Mouse (Mus musculus): ENCODE data around the gene Tmem205. TPM values are rescaled to one million over a fixed set of nuclear protein-coding genes. Genes with fewer than 3 reads are reported as not detected.

Gene Tmem205
- polyA plus RNA-seq, 1 experiment from 2014 or later: 58.8 TPM

- Histone ChIP-seq H3K9me3 (ENCODE audit: control insufficient read depth, low read length) (no peaks in the 10 kb centered on the region), H3K4me2 (ENCODE audit: low read depth, low read length) (no peak overlapping the region), H3K4me1 (replicated peaks; ENCODE audit: control insufficient read depth, insufficient read depth, low read length) (no peaks in the 10 kb centered on the region), H3K9ac (ENCODE audit: low read length) (no peak overlapping the region), H3K36me3 (ENCODE audit: control insufficient read depth, insufficient read depth, low read length) (no peaks in the 10 kb centered on the region), H3K27ac (ENCODE audit: low read length) (no peak overlapping the region), H3K27me3 (ENCODE audit: control insufficient read depth, insufficient read depth, low read depth, low read length) (no peaks in the 10 kb centered on the region), H3K4me3 (ENCODE audit: low read length) (no peak overlapping the region)
- no peak for ATAC-seq (ENCODE audit: low read depth)
- 69% methylated on average over 10 of the region's 10 CpGs for WGBS
These were observed 17.7 kb downstream of the Tmem205 start for GRCm38 (mm10) chr9:21909474-21910223.

DNA sequence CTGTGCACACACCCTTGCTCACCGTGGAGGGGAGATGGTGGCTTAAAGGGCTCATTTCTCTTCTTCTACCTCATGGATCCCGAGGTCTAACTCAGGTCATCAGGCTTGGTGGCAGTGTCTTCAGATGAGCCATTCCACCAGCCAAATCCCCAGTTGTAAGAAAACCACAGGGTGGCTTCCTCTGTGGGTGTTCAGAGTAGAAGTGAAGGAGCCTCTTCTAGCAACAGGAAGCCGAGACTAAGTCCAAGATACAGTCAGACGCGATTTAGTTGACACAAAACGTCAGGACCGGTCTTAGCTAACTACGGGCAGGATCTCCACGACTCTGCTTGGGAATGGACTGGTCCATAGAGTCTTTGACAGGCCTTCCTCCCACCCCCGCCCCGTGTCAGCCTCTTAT, 19.1 kb downstream of the Tmem205 start:
- no peak for ATAC-seq (ENCODE audit: low read depth)
- no peaks in the 10 kb centered on the region for H3K9me3 ChIP-seq (ENCODE audit: control insufficient read depth, low read length)
- H3K4me3 ChIP-seq (ENCODE audit: low read length): no peak overlapping the region
- no peak overlapping the region for H3K4me2 ChIP-seq (ENCODE audit: low read depth, low read length)
- H3K4me1 ChIP-seq (replicated peaks; ENCODE audit: control insufficient read depth, insufficient read depth, low read length): no peaks in the 10 kb centered on the region
- H3K9ac ChIP-seq (ENCODE audit: low read length): no peak overlapping the region
- no peaks in the 10 kb centered on the region for H3K36me3 ChIP-seq (ENCODE audit: control insufficient read depth, insufficient read depth, low read length)
- WGBS: 69% methylated on average over 11 of the region's 11 CpGs
- no peak overlapping the region for H3K27ac ChIP-seq (ENCODE audit: low read length)
- H3K27me3 ChIP-seq (ENCODE audit: control insufficient read depth, insufficient read depth, low read depth, low read length): no peaks in the 10 kb centered on the region

DNA sequence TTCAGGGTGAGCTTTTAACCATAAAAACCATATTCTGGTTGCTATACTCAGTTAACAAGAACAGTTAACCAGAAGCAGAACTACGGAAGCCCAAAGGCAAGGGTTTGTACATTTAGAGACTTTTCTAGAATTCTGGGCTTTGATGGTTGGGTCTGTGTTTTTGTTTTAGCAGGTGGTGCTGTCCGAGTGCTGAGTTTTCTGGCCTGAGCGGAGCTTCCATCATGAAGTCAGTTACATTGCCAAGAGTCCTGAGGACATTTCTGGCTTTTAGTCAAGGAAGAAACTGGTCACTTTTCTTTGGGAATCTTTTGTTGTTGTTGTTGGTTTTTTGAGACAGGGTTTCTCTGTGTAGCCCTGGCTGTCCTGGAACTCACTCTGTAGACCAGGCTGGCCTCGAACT, 23.3 kb downstream of the Tmem205 start:
- no peaks in the 10 kb centered on the region for H3K27me3 ChIP-seq (ENCODE audit: control insufficient read depth, insufficient read depth, low read depth, low read length)
- H3K4me2 ChIP-seq (ENCODE audit: low read depth, low read length): no peak overlapping the region
- H3K9ac ChIP-seq (ENCODE audit: low read length): no peak overlapping the region
- WGBS: 77% methylated on average over 4 of the region's 4 CpGs
- no peak overlapping the region for H3K27ac ChIP-seq (ENCODE audit: low read length)
- no peak for ATAC-seq (ENCODE audit: low read depth)
- H3K36me3 ChIP-seq (ENCODE audit: control insufficient read depth, insufficient read depth, low read length): no peaks in the 10 kb centered on the region
- H3K4me3 ChIP-seq (ENCODE audit: low read length): no peak overlapping the region
- no peaks in the 10 kb centered on the region for H3K4me1 ChIP-seq (replicated peaks; ENCODE audit: control insufficient read depth, insufficient read depth, low read length)
- no peaks in the 10 kb centered on the region for H3K9me3 ChIP-seq (ENCODE audit: control insufficient read depth, low read length)

DNA sequence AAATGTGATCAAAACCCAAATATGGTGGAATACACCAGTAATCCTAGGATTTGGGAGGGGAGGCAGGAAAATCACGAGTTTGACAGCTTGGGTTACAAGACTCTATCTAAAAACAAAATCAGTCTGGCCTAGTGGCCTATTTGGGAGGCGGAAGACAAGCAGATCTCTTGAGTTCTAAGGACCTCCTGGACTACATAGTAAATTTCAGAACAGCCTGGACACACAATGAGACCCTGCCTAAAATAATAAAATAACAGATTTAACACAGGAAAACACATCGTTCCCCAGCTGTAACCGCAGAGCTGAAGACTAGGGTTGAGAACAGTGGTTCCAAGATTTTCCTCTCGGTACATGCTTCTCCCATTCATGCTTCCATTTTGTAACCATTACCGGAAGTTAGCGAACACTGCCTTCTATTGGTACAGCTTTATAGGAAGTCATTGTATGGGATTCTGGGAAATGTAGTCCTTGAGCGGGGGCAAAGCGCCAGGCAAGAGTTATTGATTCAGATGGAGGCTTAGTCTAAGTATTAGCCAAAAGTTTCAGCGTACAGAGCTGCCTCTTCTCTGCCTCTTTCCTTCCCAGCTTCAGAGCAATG, 26.0 kb downstream of the Tmem205 start:
- peak overlapping the region; percentile 53 for H3K4me2 ChIP-seq (ENCODE audit: low read depth, low read length)
- H3K9ac ChIP-seq (ENCODE audit: low read length): peak overlapping the region; percentile 42; the same call in 1 of the 2 replicates
- H3K27ac ChIP-seq (ENCODE audit: low read length): no peak overlapping the region
- H3K4me3 ChIP-seq (ENCODE audit: low read length): peak overlapping the region; percentile 49
- 12% methylated on average over 10 of the region's 10 CpGs for WGBS
- no peaks in the 10 kb centered on the region for H3K9me3 ChIP-seq (ENCODE audit: control insufficient read depth, low read length)
- no peaks in the 10 kb centered on the region for H3K27me3 ChIP-seq (ENCODE audit: control insufficient read depth, insufficient read depth, low read depth, low read length)
- ATAC-seq (ENCODE audit: low read depth): peak; percentile 91
- H3K4me1 ChIP-seq (replicated peaks; ENCODE audit: control insufficient read depth, insufficient read depth, low read length): no peaks in the 10 kb centered on the region
- no peaks in the 10 kb centered on the region for H3K36me3 ChIP-seq (ENCODE audit: control insufficient read depth, insufficient read depth, low read length)

DNA sequence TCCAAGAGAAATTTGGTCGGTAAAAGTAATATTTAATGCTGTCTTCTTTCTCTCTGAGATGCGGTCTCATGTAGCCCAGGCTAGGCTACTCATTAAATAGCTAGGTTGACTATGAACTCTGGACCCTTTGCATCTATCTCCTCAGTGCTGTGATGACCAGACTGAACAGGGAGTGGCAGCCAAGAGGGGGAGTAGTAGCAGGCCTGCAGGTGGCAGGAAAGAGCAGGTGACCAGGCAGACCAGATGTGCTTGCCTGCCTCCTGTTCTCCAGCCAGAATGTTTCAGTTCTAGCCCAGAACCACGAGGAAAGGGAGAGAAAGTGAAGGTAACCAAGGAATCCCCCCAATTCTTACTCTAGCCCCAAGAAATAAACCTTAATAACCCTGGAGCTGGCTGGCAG, 38.1 kb downstream of the Tmem205 start:
- H3K9ac ChIP-seq (ENCODE audit: low read length): no peak overlapping the region
- no peaks in the 10 kb centered on the region for H3K27me3 ChIP-seq (ENCODE audit: control insufficient read depth, insufficient read depth, low read depth, low read length)
- H3K4me3 ChIP-seq (ENCODE audit: low read length): no peak overlapping the region
- no peaks in the 10 kb centered on the region for H3K36me3 ChIP-seq (ENCODE audit: control insufficient read depth, insufficient read depth, low read length)
- WGBS: 57% methylated on average over 3 of the region's 3 CpGs
- H3K4me2 ChIP-seq (ENCODE audit: low read depth, low read length): no peak overlapping the region
- no peak for ATAC-seq (ENCODE audit: low read depth)
- H3K27ac ChIP-seq (ENCODE audit: low read length): no peak overlapping the region
- no peaks in the 10 kb centered on the region for H3K9me3 ChIP-seq (ENCODE audit: control insufficient read depth, low read length)
- no peaks in the 10 kb centered on the region for H3K4me1 ChIP-seq (replicated peaks; ENCODE audit: control insufficient read depth, insufficient read depth, low read length)

DNA sequence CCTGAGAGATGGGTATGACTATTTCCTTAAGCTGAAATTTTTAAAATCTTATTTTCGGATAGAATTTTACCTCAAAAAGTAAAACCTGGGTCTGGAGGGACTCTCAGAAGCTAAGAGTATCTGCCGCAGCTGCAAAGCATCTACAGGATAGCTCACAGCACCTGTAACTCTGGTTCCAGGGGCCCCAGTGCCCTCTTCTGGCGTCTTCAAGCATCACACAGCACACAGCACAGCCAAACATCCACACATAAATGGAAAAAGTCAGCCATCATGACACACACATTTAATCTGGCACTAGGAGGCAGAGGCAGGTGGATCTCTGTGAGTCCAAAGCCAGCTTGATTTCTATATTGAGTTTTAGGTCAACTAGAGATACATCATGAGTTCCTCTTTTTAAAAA, 50.8 kb downstream of the Tmem205 start:
- no peaks in the 10 kb centered on the region for H3K4me1 ChIP-seq (replicated peaks; ENCODE audit: control insufficient read depth, insufficient read depth, low read length)
- no peak overlapping the region for H3K4me3 ChIP-seq (ENCODE audit: low read length)
- no peak for ATAC-seq (ENCODE audit: low read depth)
- H3K9ac ChIP-seq (ENCODE audit: low read length): no peak overlapping the region
- no peaks in the 10 kb centered on the region for H3K9me3 ChIP-seq (ENCODE audit: control insufficient read depth, low read length)
- WGBS: 62% methylated on average over 3 of the region's 3 CpGs
- H3K27ac ChIP-seq (ENCODE audit: low read length): no peak overlapping the region
- no peaks in the 10 kb centered on the region for H3K27me3 ChIP-seq (ENCODE audit: control insufficient read depth, insufficient read depth, low read depth, low read length)
- H3K36me3 ChIP-seq (ENCODE audit: control insufficient read depth, insufficient read depth, low read length): no peaks in the 10 kb centered on the region
- no peak overlapping the region for H3K4me2 ChIP-seq (ENCODE audit: low read depth, low read length)

- Histone ChIP-seq H3K27me3 (ENCODE audit: control insufficient read depth, insufficient read depth, low read depth, low read length) (no peaks in the 10 kb centered on the region), H3K4me2 (ENCODE audit: low read depth, low read length) (no peak overlapping the region), H3K4me3 (ENCODE audit: low read length) (no peak overlapping the region), H3K9me3 (ENCODE audit: control insufficient read depth, low read length) (no peaks in the 10 kb centered on the region), H3K9ac (ENCODE audit: low read length) (no peak overlapping the region), H3K27ac (ENCODE audit: low read length) (no peak overlapping the region), H3K4me1 (replicated peaks; ENCODE audit: control insufficient read depth, insufficient read depth, low read length) (no peaks in the 10 kb centered on the region), H3K36me3 (ENCODE audit: control insufficient read depth, insufficient read depth, low read length) (no peaks in the 10 kb centered on the region)
- 34% methylated on average over 4 of the region's 4 CpGs for WGBS
- ATAC-seq (ENCODE audit: low read depth): peak; percentile 55
These were observed 55.2 kb downstream of the Tmem205 start for GRCm38 (mm10) chr9:21872204-21872603.

Other genes starting within 250 kb of the Tmem205 start
- gene Ldlr, start 204.1 kb downstream of the Tmem205 start, polyA plus RNA-seq (2015; fragmentation: Nextera tagmentation; extraction: Ambion mirVana): 33.4 and 36.0 TPM in 2 replicates
- 134 and 144 TPM in 2 replicates for gene Spc24, start 167.3 kb downstream of the Tmem205 start, polyA plus RNA-seq (2015; fragmentation: Nextera tagmentation; extraction: Ambion mirVana)
- gene Kank2, start 128.8 kb downstream of the Tmem205 start, polyA plus RNA-seq (2015; fragmentation: Nextera tagmentation; extraction: Ambion mirVana): 25.5 and 26.3 TPM in 2 replicates
- 2.7 and 3.6 TPM in 2 replicates for gene Angptl8, start 92.0 kb downstream of the Tmem205 start, polyA plus RNA-seq (2015; fragmentation: Nextera tagmentation; extraction: Ambion mirVana)
- 62.6 and 63.7 TPM in 2 replicates for gene Dock6, start 74.9 kb downstream of the Tmem205 start, polyA plus RNA-seq (2015; fragmentation: Nextera tagmentation; extraction: Ambion mirVana)
- gene Rab3d, start 9.4 kb downstream of the Tmem205 start, polyA plus RNA-seq (2015; fragmentation: Nextera tagmentation; extraction: Ambion mirVana): 20.9 and 23.5 TPM in 2 replicates
- 5.9 and 6.4 TPM in 2 replicates for gene Ccdc159, start 85 bp downstream of the Tmem205 start, polyA plus RNA-seq (2015; fragmentation: Nextera tagmentation; extraction: Ambion mirVana)
- gene Plppr2, start 9.5 kb upstream of the Tmem205 start, polyA plus RNA-seq (2015; fragmentation: Nextera tagmentation; extraction: Ambion mirVana): 7.7 and 8.2 TPM in 2 replicates
- gene Swsap1, start 28.2 kb upstream of the Tmem205 start, polyA plus RNA-seq (2015; fragmentation: Nextera tagmentation; extraction: Ambion mirVana): 5.4 and 6.2 TPM in 2 replicates
- 7.5 and 10.3 TPM in 2 replicates for gene Epor, start 36.0 kb upstream of the Tmem205 start, polyA plus RNA-seq (2015; fragmentation: Nextera tagmentation; extraction: Ambion mirVana)
- gene Rgl3, start 61.9 kb upstream of the Tmem205 start, polyA plus RNA-seq (2015; fragmentation: Nextera tagmentation; extraction: Ambion mirVana): 8.8 and 9.1 TPM in 2 replicates
- 6.6 and 8.1 TPM in 2 replicates for gene Ccdc151, start 75.1 kb upstream of the Tmem205 start, polyA plus RNA-seq (2015; fragmentation: Nextera tagmentation; extraction: Ambion mirVana)
- 121 TPM in 2 replicates for gene Prkcsh, start 75.2 kb upstream of the Tmem205 start, polyA plus RNA-seq (2015; fragmentation: Nextera tagmentation; extraction: Ambion mirVana)
- gene Elavl3, start 124.5 kb upstream of the Tmem205 start, polyA plus RNA-seq (2015; fragmentation: Nextera tagmentation; extraction: Ambion mirVana): 0.18 and 0.35 TPM in 2 replicates
- not detected in 2 replicates for gene Gm49318, start 143.7 kb upstream of the Tmem205 start, polyA plus RNA-seq (2015; fragmentation: Nextera tagmentation; extraction: Ambion mirVana)
- 12.8 and 15.0 TPM in 2 replicates for gene Zfp653, start 143.8 kb upstream of the Tmem205 start, polyA plus RNA-seq (2015; fragmentation: Nextera tagmentation; extraction: Ambion mirVana)
- 28.9 and 31.9 TPM in 2 replicates for gene Ecsit, start 157.9 kb upstream of the Tmem205 start, polyA plus RNA-seq (2015; fragmentation: Nextera tagmentation; extraction: Ambion mirVana)
- 44.6 and 49.5 TPM in 2 replicates for gene Cnn1, start 171.7 kb upstream of the Tmem205 start, polyA plus RNA-seq (2015; fragmentation: Nextera tagmentation; extraction: Ambion mirVana)
- 197 and 231 TPM in 2 replicates for gene Elof1, start 189.6 kb upstream of the Tmem205 start, polyA plus RNA-seq (2015; fragmentation: Nextera tagmentation; extraction: Ambion mirVana)
- 8.2 and 10.2 TPM in 2 replicates for gene Acp5, start 208.2 kb upstream of the Tmem205 start, polyA plus RNA-seq (2015; fragmentation: Nextera tagmentation; extraction: Ambion mirVana)
- gene Pigyl, start 229.3 kb upstream of the Tmem205 start, polyA plus RNA-seq (2015; fragmentation: Nextera tagmentation; extraction: Ambion mirVana): 84.6 and 85.1 TPM in 2 replicates